Mouse (Mus musculus): Measurements from ENCODE around the gene Prr23a2.

Gene Prr23a2

GRCm38 (mm10) chr9:98856210-98856609, at the start of gene Prr23a2:
Prr23a2 (plus strand) TSS chr9:98856494.
- no peak for DNase-seq

GRCm38 (mm10) chr9:98807631-98808030, 48.7 kb upstream of the Prr23a2 start:
- DNase-seq, result no peak

- DNase-seq, result peak; percentile 9 to 20
Observed at GRCm38 (mm10) chr9:98809526-98809925, 46.8 kb upstream of the Prr23a2 start.

- no peak for DNase-seq
Observed at GRCm38 (mm10) chr9:98816066-98816465, 40.2 kb upstream of the Prr23a2 start.

GRCm38 (mm10) chr9:98817592-98817991, 38.7 kb upstream of the Prr23a2 start:
- DNase-seq, result no peak

GRCm38 (mm10) chr9:98818971-98819370, 37.3 kb upstream of the Prr23a2 start:
- DNase-seq, result no peak

- no peak for DNase-seq
Observed at GRCm38 (mm10) chr9:98819481-98819880, 36.8 kb upstream of the Prr23a2 start.

GRCm38 (mm10) chr9:98820461-98820860, 35.8 kb upstream of the Prr23a2 start:
- no peak for DNase-seq

- no peak for DNase-seq
Observed at GRCm38 (mm10) chr9:98821067-98821466, 35.2 kb upstream of the Prr23a2 start.

- no peak for DNase-seq
Observed at GRCm38 (mm10) chr9:98823805-98824204, 32.5 kb upstream of the Prr23a2 start.

- DNase-seq, result no peak
Observed at GRCm38 (mm10) chr9:98829508-98829907, 26.8 kb upstream of the Prr23a2 start.

- DNase-seq, result no peak
Observed at GRCm38 (mm10) chr9:98837537-98838074, 18.7 kb upstream of the Prr23a2 start.

GRCm38 (mm10) chr9:98842117-98842516, 14.2 kb upstream of the Prr23a2 start, which contains the start of gene Prr23a1:
Prr23a1 (plus strand) TSS chr9:98842503.
- DNase-seq, result no peak

- no peak for DNase-seq
Observed at GRCm38 (mm10) chr9:98863463-98863862, 7.2 kb downstream of the Prr23a2 start.

- DNase-seq, result no peak
Observed at GRCm38 (mm10) chr9:98864571-98864970, 8.3 kb downstream of the Prr23a2 start, which contains the start of gene Prr23a3. Prr23a3 (plus strand) TSS chr9:98864767.

- DNase-seq, result no peak
Observed at GRCm38 (mm10) chr9:98901486-98901885, 45.2 kb downstream of the Prr23a2 start.

- DNase-seq, result no peak
Observed at GRCm38 (mm10) chr9:98902819-98903218, 46.5 kb downstream of the Prr23a2 start, which contains the start of gene 7420426K07Rik. 7420426K07Rik (plus strand) TSS chr9:98903119.

Measured in cerebellum, postnatal 36 days (tissue).